Mouse (Mus musculus): Measurements from ENCODE around the gene Eif5a.

Gene Eif5a

DNA sequence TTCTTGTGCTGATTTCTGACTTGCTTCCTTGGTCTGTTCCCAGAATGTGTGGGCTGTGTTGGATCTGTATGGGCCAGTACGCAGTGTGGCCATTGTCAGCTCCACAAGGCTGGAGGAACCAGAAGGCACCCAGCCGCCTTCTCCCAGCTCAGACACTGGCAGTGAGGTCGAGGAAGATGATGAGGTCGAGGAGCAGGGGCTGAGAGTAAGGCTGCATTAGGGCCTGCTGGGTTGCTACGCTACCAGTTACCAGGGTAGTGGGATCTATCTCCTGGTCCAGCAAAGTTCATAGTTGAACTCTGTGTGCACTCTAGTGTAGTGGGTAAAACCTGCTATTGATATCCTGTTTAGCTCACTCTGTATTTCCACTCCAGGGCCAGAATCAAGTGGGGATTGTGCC is 12.6 kb downstream of the Eif5a start:
- in situ Hi-C loops (cut with MboI, MseI) = no loop called here

DNA sequence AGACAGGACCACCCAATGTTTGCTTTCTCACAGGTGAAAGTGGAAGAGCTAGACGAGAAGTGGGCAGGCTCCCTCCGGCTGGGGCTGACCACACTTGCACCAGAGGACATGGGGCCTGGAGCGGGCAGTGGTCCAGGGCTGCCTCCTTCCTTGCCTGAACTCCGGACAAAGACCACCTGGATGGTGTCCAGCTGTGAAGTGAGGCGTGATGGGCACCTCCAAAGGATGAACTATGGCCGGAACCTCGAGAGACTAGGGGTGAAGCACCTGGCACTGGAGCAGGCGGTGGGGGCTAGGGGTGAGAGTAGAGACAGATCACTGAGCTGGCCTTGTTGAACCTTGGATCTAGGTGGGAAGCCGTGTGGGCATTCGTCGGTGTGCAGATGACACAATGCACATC is 13.1 kb downstream of the Eif5a start:
- in situ Hi-C loops (cut with MboI, MseI) = no loop called here

DNA sequence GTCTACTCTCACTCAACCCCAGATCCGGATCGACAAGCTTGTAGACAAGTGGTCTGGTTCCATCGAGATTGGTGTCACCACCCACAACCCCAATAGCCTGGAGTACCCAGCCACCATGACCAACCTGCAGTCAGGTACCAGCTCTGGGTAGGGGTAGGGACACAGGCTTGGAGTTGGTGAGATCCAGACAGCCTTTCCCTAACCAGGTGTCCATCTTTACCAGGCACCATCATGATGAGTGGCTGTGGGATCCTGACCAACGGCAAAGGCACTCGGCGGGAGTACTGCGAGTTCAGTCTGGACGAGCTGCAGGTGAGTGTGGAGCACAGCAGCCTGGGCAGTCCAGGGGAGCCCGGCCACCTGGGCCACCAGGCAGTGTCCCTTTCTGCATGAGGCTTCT is 17.4 kb downstream of the Eif5a start:
- in situ Hi-C loops (cut with MboI, MseI) = no loop called here

DNA sequence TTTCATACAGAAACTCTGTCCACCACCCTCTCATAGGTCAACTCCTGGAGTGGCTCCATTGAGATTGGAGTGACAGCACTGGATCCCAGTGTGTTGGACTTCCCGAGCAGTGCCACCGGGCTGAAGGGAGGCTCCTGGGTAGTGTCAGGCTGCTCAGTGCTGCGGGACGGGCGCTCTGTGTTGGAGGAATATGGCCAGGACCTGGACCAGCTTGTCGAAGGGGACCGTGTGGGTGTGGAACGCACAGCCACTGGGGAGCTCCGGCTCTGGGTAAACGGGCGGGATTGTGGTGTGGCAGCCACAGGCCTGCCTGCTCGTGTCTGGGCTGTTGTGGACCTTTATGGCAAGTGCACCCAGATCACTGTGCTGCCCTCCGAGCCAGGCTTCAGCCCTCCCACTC is 18.8 kb downstream of the Eif5a start:
- in situ Hi-C loops (cut with MboI, MseI) = no loop called here

DNA sequence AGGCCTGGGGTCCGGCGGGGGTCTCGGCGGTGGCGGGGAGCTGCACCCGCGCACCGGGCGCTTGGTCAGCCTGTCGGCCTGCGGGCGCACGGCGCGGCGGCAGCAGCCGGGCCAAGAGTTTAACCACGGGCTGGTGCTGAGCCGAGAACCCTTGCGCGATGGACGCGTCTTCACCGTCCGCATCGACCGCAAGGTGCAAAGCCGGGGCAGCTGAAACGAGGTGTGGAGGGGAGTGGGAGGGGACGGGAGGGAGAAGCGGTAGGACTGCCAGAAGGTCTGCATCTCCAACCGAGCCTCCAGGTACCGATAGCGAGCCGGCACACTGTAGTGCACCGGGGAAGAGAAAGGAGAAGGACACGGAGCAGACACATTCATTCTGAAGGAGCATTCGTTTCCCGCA is 19.8 kb downstream of the Eif5a start:
- in situ Hi-C loops (cut with MboI, MseI) = no loop called here

DNA sequence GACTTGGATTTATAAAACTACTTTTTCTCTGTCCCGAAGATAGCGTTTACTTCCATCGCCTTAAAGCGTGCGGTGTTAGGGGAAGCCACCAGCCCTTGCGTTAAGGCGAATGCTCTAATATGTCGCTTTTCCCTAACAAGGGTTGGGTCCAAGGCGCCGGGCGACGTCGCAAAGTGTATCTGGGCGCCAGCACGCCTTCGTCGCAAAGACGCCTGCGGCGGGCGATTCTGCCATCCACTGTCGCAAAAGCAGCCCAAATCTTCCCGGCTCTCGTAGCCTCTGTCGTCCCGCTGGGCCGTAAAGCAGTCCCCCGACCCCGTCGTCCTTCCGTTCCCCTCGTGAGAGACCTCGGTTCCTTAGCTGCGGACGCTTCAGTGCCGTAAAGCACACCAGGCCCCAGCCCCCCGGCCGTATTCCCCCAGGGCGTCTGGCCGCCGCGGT is 20.3 kb downstream of the Eif5a start:
- in situ Hi-C loops (cut with MboI, MseI) = no loop called here

DNA sequence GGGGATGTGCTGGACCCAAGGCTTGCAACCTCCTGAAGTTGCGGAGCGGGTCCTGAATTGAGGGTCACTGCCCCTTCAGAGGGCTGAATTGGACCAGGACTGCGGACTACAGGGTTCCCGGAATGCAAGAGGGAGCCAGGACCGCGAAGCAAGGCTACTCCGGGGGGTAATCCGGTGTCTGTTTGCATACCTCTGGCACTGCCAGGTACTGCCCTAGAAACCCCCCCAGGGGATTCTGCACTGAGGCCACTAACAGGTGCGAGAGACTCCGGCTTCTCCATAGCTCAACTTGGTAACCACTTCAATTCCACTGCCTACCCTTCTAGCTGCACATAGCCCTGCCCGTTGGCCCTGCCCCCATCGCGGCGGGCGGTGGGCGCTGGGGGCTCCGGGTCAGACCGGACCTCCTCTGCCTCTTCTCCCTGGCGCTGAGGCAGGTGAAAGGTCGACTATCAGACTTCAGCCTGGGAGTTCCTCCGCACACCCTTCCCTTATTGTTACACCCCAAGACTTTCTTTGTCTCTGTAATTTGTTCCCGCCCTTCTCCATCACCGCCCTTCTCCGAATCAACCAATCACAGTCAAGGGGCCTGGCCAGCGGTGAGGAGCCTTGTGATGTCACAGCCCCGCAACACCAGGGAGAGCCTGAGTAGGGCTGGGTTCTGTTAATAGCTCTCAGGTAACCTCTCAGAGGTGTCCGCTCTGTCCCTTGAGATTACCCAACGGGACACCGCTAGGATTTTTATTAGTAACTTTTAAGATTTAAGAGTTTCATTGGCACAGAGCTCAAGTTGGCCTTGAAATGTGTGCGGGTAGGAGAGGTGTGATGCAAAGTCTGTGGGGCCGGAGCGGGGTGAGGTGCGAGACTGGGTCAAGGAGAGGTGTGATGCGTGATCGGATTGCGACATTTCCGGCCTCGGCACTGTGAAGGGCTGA is 21.0 kb downstream of the Eif5a start, which contains the start of the genes 2810408A11Rik and Neurl4:
2810408A11Rik (minus strand) TSS at position 517 of the 935 bp plus-strand sequence.
Neurl4 (plus strand) TSS at position 602 of the 935 bp plus-strand sequence.
- in situ Hi-C loops (cut with MboI, MseI) = no loop called here

DNA sequence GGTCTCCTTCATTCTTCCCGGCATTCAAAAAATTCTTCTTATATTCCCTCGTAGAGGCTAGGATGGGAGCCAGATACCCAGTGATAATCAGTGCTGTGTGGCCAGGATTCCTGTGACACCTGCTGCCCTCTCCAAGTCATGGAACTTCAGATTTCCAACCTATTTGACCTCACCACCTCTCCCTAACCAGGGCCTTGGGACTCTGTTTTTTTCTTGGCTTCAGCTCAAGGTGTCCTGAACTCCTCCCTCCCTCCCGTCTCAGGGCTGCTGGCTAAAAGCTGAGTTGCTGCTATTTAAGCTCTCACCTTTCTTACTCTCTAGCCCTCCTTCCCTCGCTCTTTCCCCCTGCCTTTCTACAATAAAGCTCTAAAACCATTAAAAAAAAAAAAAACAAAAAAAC is 21.9 kb downstream of the Eif5a start:
- in situ Hi-C loops (cut with MboI, MseI) = no loop called here

DNA sequence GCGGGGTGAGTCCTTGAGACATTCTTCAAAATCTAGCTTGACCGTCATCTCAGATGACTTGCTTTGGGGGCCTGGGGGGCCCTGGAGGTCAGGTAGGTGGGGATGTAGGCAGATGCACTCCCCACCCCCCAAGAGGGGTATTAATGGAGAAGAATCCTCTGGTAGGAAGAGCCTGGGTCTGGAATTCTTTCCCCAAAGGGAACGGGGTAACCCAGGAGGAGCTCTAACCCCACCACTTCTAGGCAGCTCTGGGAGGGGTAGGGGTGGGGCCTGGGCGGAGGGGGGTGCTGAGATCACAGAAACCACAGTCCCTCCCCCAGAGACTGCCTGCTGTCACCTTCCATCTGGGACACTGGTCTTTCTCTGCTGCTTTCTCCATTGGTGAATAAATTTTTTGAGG is 26.5 kb downstream of the Eif5a start, which contains the start of gene Acap1:
Acap1 (minus strand) TSS at position 249 of the 400 bp plus-strand sequence.
- in situ Hi-C loops (cut with MboI, MseI) = no loop called here

DNA sequence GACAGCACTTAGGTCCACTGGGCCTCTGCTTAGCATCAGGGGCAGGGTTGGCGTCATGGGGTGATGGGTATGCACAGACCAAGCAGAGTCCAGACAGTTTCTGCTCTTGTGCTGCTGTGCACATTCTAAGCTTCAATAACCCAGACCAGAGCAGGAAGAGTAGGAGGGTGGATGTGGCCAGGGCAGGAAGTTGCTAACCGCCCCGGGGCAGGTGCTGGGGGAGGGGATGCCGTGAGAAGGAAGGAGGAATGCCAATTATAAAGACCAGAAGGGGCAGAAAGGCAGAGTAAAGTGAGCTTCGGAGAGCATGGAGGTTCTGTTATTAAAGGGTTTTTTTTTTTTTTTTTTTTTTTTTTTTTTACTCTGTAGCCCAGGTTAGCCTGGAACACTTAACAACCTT is 27.1 kb downstream of the Eif5a start:
- in situ Hi-C loops (cut with MboI, MseI) = no loop called here

DNA sequence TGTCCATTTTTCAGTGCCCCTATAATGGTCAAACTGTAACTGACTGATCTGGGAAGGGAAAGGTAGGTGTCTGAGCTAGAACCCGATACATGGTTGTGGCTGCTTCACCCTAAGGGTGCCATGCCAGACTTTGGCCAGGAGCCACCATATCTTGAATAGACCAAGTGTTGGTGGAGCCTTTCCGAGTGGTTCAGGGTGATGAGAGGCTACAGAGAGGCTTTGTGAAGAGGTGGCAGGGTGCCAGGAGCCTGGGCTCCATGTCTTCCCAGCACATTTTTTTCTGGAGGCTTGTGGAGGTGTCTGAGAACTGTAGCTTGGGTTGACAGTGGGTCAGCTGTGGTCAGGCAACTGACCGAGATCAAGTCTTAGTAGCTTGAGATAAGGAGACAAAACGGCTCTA is 30.3 kb downstream of the Eif5a start:
- in situ Hi-C loops (cut with MboI, MseI) = no loop called here

DNA sequence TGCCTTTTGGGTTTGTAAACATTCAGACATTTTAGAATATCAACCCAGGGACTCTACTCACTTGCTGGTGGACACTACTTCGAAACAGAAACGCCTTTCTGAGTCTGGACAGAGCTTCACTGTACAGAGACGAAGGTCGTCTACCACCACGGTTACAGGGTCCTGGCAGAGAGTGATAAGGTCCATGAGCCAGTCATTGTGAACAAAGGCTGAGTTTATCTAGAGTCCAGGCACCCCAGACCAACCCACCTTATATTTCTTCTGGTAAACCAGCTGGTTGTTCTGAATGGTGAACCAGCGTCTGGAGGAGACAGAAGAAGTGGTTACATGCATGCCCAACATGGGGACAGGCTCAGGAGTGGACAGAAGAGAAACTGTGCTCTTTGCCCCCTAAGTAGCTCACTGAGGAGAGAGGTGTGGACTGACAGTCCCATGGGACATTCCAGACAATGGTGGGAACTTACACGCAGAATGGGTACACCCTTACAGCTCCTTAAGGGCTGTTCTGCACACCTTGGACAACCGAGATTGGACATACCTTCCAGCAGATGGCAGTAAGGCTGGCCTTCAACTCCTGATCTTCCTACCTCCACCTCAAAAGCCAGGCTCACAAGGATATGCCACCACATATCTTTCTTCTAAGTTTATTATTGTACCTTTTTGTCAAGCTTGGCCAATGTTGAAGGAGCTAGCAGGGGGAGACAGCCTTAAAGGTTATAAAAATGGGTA is 34.7 kb downstream of the Eif5a start:
- in situ Hi-C loops (cut with MboI, MseI) = no loop called here

DNA sequence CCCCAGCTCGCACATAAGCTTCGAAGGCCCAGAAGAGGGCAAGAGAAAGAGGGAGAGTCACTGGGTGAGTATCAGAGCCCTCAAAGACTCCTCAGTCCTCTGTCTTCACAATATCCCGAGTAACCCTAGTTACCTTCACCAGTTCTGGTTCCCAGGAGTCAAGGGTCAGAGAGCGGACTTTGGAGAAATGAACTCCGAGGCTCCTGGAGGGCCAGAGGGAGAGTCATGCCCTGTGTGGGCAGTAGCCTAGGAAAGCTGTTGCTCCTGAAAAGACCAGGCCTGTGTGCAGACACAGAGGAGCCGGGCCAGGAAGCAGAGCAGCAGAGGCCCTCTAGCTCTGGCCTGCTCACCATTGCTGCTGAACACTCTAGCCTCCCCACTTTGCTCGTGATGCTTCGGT is 37.1 kb downstream of the Eif5a start:
- in situ Hi-C loops (cut with MboI, MseI) = loop anchor here in 1 of 2 experiments (5.0 kb wide), 1 partner anchor 63 kb away; the partner anchor contains the start of gene Slc2a4

DNA sequence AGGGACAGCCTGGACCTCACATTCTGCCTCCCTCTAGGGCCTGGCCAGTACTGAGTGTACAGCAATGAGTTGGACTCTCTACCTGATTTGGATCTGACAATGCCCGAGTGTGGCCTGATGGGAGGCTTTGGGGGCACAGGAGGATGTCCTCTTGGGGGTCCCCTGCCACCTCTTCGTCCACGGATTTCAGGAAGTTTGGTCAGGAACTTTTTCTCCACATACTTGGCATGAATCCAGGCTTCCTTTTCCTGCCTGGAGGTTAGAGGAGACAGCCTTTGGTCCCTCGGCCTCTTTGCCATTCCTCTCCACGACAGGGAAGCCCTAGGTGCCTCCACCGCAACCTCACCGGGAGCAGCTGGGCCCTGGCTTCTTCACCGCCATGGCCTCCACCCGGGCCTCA is 37.5 kb downstream of the Eif5a start:
- in situ Hi-C loops (cut with MboI, MseI) = loop anchor here in 1 of 2 experiments (5.0 kb wide), 1 partner anchor 63 kb away; the partner anchor contains the start of gene Slc2a4

DNA sequence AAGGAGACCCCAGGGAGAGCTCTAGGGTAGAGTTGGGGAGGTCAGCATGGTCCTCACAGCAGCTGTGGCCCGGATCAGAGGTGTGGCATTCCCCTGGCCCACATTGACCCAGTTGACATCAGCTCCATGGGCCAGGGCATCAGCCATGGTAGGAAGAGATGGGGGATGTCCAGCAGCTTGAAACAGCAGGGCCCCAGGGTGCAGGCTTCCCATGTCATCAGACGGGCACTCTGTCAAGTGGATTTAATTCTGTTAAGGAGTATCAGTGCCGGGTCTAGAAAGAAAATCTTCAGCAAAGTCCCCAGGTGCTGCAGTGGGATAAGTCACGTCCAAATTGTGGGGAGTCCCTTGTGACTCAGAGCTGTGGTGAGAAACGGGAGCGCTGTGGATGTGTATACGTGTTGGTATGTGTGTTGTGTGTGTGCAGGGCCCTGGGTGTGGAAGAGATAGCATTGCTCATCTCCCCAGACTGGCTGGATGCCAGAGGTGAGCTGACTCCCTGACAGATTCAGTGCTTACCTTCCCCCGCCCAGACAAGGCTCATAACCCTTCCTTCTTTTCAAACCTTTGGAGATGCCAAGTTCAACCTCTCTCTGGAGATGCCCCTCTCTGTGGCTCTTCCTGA is 38.1 kb downstream of the Eif5a start:
- in situ Hi-C loops (cut with MboI, MseI) = loop anchor here in 1 of 2 experiments (5.0 kb wide), 1 partner anchor 64 kb away; the partner anchor contains the start of gene Slc2a4

DNA sequence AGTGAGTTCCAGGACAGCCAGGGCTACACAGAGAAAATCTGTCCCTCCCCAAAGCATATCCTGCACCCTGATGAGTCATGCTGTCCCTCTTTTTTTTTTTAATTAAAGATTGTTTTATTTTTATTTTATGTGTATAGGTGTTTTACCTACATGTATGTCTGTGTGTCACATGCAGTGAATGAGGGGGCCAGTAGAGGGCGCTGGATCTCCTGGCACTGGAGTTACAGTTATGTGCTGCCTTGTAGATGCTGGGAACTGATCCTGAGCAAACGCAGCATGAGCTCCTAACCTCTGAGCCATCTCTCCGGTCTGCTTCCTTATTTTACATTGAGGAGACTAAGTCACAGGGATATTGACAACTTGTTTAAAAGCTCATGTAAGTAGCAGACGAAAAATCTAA is 38.7 kb downstream of the Eif5a start:
- in situ Hi-C loops (cut with MboI, MseI) = loop anchor here in 1 of 2 experiments (5.0 kb wide), 1 partner anchor 64 kb away; the partner anchor contains the start of gene Slc2a4

DNA sequence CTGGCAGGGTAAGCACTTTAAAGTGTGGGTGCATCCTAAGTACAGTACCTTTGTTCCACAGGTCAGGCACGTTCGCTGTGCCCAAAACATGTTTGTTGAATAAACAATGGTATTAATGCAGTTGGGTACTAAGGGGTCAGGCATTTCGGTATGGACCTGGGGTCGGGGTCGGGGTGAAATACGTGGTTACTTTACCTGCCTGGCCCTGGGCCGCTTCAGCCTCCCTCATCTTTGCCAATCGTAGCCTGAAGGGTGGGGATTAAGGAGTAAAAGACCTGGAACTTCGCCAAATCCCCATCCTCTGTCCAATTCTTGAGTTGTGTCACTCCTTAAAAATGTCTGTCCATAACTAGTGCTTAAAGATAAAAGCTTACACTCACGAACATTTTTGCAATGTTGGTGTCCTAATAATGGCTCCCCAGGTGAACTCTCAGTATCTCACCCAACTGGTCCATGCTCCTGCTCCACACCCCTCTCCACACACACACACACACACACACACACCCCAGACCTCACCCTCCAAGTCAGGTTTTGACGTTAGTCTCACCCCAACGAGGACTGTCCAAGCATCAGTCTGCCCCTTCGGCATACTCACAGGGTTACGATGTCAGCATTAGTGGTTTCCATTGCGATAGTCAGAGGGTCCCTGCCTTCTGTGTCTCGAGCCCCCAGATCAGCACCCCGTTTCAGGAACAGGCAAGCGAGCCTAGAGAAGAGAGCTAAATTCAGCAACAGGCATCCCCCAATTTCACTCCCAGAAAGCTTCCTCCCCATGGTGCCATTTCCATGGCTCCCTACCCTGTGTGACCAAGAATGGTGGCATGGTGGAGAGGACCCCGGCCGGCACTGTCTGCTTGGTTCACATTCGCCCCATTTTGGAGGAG is 39.7 kb downstream of the Eif5a start:
- in situ Hi-C loops (cut with MboI, MseI) = loop anchor here in 1 of 2 experiments (5.0 kb wide), 1 partner anchor 65 kb away; the partner anchor contains the start of gene Slc2a4

DNA sequence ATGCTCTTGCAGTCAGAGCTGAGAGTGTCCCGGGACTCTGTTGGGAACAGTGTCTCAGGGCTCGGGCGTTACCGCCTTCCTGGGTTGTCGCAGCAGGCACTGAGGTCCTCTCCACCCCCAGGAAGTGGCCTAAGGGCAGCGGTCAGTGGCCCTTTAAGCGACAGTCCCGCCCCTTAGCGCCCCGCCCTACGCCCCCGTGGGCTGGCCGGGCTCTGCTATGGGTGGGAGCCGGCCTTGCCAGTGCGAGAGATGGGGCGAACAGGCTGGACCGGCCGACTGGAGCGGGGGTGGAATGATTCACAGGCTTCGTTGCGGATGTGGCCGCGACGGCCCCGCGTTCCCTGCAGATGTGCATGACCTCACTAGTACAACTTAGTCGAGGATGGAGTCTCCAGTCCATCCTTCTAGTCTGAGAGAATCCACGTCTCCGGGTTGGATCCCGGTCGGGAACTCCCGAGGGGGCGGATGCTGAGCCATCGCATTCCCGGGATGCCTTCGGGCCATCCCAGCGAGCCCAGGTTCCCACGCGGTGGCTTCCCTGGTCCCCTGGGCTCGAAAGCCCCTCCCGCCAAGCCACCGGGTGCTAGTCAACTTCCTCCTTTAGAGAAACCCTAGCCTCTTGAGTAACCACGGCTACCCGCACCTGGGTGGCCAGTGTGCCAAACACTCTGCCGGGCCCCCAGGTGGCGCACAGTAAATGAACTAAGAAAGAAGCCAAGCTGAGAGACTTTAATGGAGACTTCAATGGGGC is 40.7 kb downstream of the Eif5a start, which contains the start of gene Kctd11:
Kctd11 (minus strand) TSS at position 554 of the 751 bp plus-strand sequence.
- in situ Hi-C loops (cut with MboI, MseI) = loop anchor here in 1 of 2 experiments (5.0 kb wide), 1 partner anchor 66 kb away; the partner anchor contains the start of gene Slc2a4

DNA sequence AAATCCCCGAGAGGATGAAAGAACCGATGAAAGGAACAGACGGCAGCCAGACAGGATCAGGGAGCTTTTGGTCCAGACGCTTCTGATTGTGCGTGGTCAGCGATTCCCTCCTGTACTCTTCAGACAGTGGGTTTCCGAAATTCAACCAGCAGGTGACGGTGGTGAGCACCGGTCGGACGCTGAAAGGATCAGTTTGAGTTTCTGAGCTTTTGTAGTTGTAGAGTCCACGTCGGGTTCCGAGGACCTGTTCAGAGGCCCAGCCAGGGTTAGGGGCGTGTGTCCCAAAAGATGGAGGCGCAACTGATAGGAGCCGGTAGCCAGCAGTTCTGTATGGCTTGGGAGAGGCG is 41.3 kb downstream of the Eif5a start:
- in situ Hi-C loops (cut with MboI, MseI) = loop anchor here in 1 of 2 experiments (5.0 kb wide), 1 partner anchor 67 kb away; the partner anchor contains the start of gene Slc2a4

Data from T-helper 17 cell (primary cell).